Mouse (Mus musculus): ENCODE measurements around the gene Aqp1. TPM values are rescaled to one million over a fixed set of nuclear protein-coding genes. Genes with fewer than 3 reads are reported as not detected.

Gene Aqp1
- polyA plus RNA-seq, 1 experiment from 2014 or later = 2.3 TPM

GRCm38 (mm10) chr6:55319585-55320551 is 16.4 kb upstream of the Aqp1 start:
- peaks cover 9% of the 10 kb centered on the region; the same call in 1 of the 2 replicates for H3K36me3 ChIP-seq
- 75% methylated on average over 14 of the region's 14 CpGs for WGBS
- H3K4me1 ChIP-seq (replicated peaks) = peaks cover 16% of the 10 kb centered on the region; the same call in 1 of the 2 replicates
- H3K27ac ChIP-seq = no peak overlapping the region; the same call in 1 of the 2 replicates
- H3K4me3 ChIP-seq = no peak overlapping the region
- DNase-seq (ENCODE audit: low spot score) = no peak
- no peaks in the 10 kb centered on the region for H3K27me3 ChIP-seq (ENCODE audit: insufficient read depth, poor library complexity, severe bottlenecking)
- no peaks in the 10 kb centered on the region for H3K9me3 ChIP-seq

DNA sequence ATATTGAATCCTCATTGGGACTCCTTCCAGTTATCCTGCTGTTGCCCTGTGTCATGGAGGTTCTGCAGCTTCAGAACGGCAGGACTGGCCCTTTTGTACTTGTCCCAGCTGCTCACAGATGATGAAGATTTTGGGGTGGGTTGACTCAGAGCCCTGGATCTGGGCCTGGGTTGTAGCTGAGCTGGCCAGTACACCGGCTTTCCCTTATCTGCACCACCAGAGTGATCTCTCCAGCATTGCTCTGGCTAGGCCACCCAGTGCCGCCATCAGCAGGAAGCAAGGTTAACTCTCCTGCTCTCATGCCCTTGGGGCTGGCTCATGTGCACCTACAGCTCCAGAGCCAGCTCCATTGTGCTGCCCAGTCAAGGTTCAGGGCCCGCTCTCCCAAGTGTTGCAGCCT is 15.3 kb upstream of the Aqp1 start:
- no peaks in the 10 kb centered on the region for H3K9me3 ChIP-seq
- 82% methylated on average over 4 of the region's 4 CpGs for WGBS
- H3K36me3 ChIP-seq = peaks cover 9% of the 10 kb centered on the region; the same call in 1 of the 2 replicates
- DNase-seq (ENCODE audit: low spot score) = no peak
- peaks cover 21% of the 10 kb centered on the region for H3K4me1 ChIP-seq (replicated peaks)
- no peak overlapping the region for H3K4me3 ChIP-seq
- H3K27ac ChIP-seq = 0 out of 2 replicates have a peak overlapping the region, but pooled peaks have one; percentile 2
- H3K27me3 ChIP-seq (ENCODE audit: insufficient read depth, poor library complexity, severe bottlenecking) = no peaks in the 10 kb centered on the region

DNA sequence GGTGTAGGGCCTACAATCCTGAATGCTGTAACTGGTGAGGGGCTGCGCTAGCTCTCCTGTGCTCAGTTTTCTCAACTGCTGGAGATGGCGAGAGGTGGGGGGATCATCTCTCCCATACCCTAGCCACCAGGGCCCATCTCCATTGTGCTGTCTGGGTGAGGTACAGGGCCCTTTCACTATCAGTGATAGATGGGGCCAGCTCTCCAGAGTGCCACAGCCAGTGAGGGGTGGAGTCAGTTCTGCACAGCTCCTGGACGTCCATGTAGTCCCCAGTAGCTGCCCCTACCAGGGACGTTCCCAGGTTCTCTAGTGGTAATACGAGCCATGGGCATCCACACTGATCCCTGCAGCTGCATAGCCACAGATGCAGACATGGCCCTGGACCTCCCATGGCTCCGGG is 14.7 kb upstream of the Aqp1 start:
- peaks cover 21% of the 10 kb centered on the region for H3K4me1 ChIP-seq (replicated peaks)
- 0 out of 2 replicates have a peak overlapping the region, but pooled peaks have one; percentile 2 for H3K27ac ChIP-seq
- DNase-seq (ENCODE audit: low spot score) = no peak
- 74% methylated on average over 6 of the region's 6 CpGs for WGBS
- H3K9me3 ChIP-seq = no peaks in the 10 kb centered on the region
- H3K36me3 ChIP-seq = peaks cover 9% of the 10 kb centered on the region; the same call in 1 of the 2 replicates
- H3K27me3 ChIP-seq (ENCODE audit: insufficient read depth, poor library complexity, severe bottlenecking) = no peaks in the 10 kb centered on the region
- no peak overlapping the region for H3K4me3 ChIP-seq

DNA sequence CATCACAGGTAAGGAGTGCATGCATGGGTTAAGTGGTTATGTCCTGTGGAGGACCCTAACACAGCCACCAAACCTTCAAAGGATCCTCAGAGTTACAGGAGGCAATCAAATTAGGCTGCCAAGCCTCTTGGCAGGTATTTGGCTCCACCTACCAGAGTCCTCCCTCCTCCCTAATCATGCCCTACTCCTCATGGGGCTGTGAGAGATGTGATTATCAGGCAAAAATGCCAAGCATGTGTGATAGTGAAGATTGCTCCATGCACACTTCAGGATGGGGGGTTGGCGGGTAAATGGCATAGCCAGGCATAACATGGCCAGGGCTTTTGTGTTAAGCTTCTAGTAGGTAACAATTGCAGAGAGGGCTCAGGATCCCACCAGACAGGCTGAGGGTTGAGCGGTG is 13.3 kb upstream of the Aqp1 start:
- H3K4me3 ChIP-seq = no peak overlapping the region
- no peak for DNase-seq (ENCODE audit: low spot score)
- WGBS = 89% methylated on average over 2 of the region's 2 CpGs
- no peaks in the 10 kb centered on the region for H3K27me3 ChIP-seq (ENCODE audit: insufficient read depth, poor library complexity, severe bottlenecking)
- peaks cover 21% of the 10 kb centered on the region for H3K4me1 ChIP-seq (replicated peaks)
- H3K27ac ChIP-seq = no peak overlapping the region
- no peaks in the 10 kb centered on the region for H3K9me3 ChIP-seq
- H3K36me3 ChIP-seq = peaks cover 9% of the 10 kb centered on the region; the same call in 1 of the 2 replicates

DNA sequence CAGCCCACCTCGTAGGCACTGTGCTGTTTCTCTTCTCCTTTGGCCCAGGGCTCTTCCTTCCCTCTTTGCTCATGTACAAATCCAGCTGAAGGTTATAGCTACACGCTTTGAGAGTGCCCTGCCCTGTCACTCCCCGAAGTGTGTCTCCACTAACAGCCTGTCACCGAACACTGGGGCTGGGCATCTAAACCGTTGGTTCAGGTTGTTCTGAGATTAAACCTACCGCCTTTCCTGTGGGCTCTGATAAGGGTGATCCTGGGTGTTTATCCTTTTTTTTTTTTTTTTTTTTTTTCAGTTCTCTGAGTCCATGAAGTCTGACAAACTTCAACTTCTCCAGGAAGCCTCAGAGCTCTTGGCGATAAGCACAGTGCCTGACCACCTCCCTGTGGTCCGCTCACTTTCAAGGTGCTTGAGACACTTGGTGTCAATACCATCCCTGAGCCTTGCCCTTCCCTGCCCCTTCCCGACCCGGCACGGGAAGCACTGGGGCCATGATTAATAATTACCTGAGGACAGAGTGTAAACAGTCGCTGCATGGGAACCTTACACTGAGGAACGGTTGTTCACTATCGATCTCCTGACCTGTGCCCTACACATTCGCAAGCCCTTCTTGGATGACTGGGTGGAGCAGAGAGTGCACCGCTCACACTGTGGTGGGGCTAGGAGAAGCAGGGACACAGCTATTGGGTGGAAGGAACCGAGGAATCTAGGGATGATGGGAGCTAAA is 12.2 kb upstream of the Aqp1 start:
- 89% methylated on average over 17 of the region's 17 CpGs for WGBS
- peaks cover 21% of the 10 kb centered on the region for H3K4me1 ChIP-seq (replicated peaks)
- no peak overlapping the region for H3K27ac ChIP-seq
- no peaks in the 10 kb centered on the region for H3K27me3 ChIP-seq (ENCODE audit: insufficient read depth, poor library complexity, severe bottlenecking)
- DNase-seq (ENCODE audit: low spot score) = no peak
- no peak overlapping the region for H3K4me3 ChIP-seq
- H3K9me3 ChIP-seq = no peaks in the 10 kb centered on the region
- H3K36me3 ChIP-seq = no peaks in the 10 kb centered on the region

- H3K36me3 ChIP-seq = no peaks in the 10 kb centered on the region
- no peaks in the 10 kb centered on the region for H3K9me3 ChIP-seq
- H3K4me3 ChIP-seq = no peak overlapping the region
- DNase-seq (ENCODE audit: low spot score) = no peak
- H3K27ac ChIP-seq = peak overlapping the region; percentile 5; the same call in 1 of the 2 replicates
- no peaks in the 10 kb centered on the region for H3K27me3 ChIP-seq (ENCODE audit: insufficient read depth, poor library complexity, severe bottlenecking)
- WGBS = 74% methylated on average over 1 of the region's 1 CpGs
- H3K4me1 ChIP-seq (replicated peaks) = peaks cover 15% of the 10 kb centered on the region
Observed at GRCm38 (mm10) chr6:55324785-55325184, 11.4 kb upstream of the Aqp1 start.

- Histone ChIP-seq H3K27ac (no peak overlapping the region), H3K4me1 (replicated peaks) (peaks cover 11% of the 10 kb centered on the region), H3K27me3 (ENCODE audit: insufficient read depth, poor library complexity, severe bottlenecking) (no peaks in the 10 kb centered on the region), H3K9me3 (no peaks in the 10 kb centered on the region), H3K4me3 (no peak overlapping the region), H3K36me3 (no peaks in the 10 kb centered on the region)
- DNase-seq (ENCODE audit: low spot score) = no peak
- 78% methylated on average over 4 of the region's 4 CpGs for WGBS
Observed at GRCm38 (mm10) chr6:55326299-55326698, 9.9 kb upstream of the Aqp1 start.

GRCm38 (mm10) chr6:55327326-55327725 is 8.9 kb upstream of the Aqp1 start:
- 88% methylated on average over 13 of the region's 13 CpGs for WGBS
- H3K4me3 ChIP-seq = no peak overlapping the region
- H3K4me1 ChIP-seq (replicated peaks) = peaks cover 12% of the 10 kb centered on the region
- H3K27ac ChIP-seq = no peak overlapping the region
- no peaks in the 10 kb centered on the region for H3K36me3 ChIP-seq
- DNase-seq (ENCODE audit: low spot score) = no peak
- no peaks in the 10 kb centered on the region for H3K9me3 ChIP-seq
- no peaks in the 10 kb centered on the region for H3K27me3 ChIP-seq (ENCODE audit: insufficient read depth, poor library complexity, severe bottlenecking)

DNA sequence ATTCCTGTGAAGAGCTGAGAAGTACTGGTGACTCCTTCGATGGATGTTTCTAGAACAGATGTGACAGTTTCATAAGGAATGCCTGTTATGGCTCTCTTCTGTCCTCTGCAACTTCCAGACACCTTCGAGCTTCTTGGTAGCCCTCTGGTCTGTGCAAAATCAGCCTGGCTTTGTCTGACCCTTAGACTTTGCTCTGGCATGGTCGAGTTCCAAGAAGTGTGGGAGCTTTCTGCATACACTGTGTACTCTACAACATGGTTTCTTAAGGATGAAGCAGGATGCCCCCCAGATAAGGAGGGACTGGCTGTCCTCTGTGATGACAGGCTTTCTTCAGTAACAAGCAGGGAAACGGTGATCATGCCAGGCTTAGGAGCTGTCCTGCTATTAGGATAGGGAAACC is 8.1 kb upstream of the Aqp1 start:
- peaks cover 12% of the 10 kb centered on the region for H3K4me1 ChIP-seq (replicated peaks)
- no peak for DNase-seq (ENCODE audit: low spot score)
- no peaks in the 10 kb centered on the region for H3K9me3 ChIP-seq
- 81% methylated on average over 4 of the region's 4 CpGs for WGBS
- H3K4me3 ChIP-seq = no peak overlapping the region
- no peaks in the 10 kb centered on the region for H3K27me3 ChIP-seq (ENCODE audit: insufficient read depth, poor library complexity, severe bottlenecking)
- no peak overlapping the region for H3K27ac ChIP-seq
- no peaks in the 10 kb centered on the region for H3K36me3 ChIP-seq

- Histone ChIP-seq H3K4me3 (no peak overlapping the region), H3K4me1 (replicated peaks) (peaks cover 12% of the 10 kb centered on the region), H3K27me3 (ENCODE audit: insufficient read depth, poor library complexity, severe bottlenecking) (no peaks in the 10 kb centered on the region), H3K36me3 (no peaks in the 10 kb centered on the region), H3K27ac (no peak overlapping the region), H3K9me3 (no peaks in the 10 kb centered on the region)
- 68% methylated on average over 6 of the region's 6 CpGs for WGBS
- no peak for DNase-seq (ENCODE audit: low spot score)
Observed at GRCm38 (mm10) chr6:55331315-55331714, 4.9 kb upstream of the Aqp1 start.

- Histone ChIP-seq H3K27ac (no peak overlapping the region), H3K9me3 (no peaks in the 10 kb centered on the region), H3K4me1 (replicated peaks) (peaks cover 16% of the 10 kb centered on the region), H3K36me3 (no peaks in the 10 kb centered on the region), H3K4me3 (no peak overlapping the region), H3K27me3 (ENCODE audit: insufficient read depth, poor library complexity, severe bottlenecking) (no peaks in the 10 kb centered on the region)
- 64% methylated on average over 5 of the region's 5 CpGs for WGBS
- DNase-seq (ENCODE audit: low spot score) = no peak
Observed at GRCm38 (mm10) chr6:55332100-55332772, 4.0 kb upstream of the Aqp1 start.

- Histone ChIP-seq H3K27me3 (ENCODE audit: insufficient read depth, poor library complexity, severe bottlenecking) (no peaks in the 10 kb centered on the region), H3K4me3 (no peak overlapping the region), H3K27ac (no peak overlapping the region), H3K4me1 (replicated peaks) (peaks cover 17% of the 10 kb centered on the region), H3K36me3 (no peaks in the 10 kb centered on the region), H3K9me3 (no peaks in the 10 kb centered on the region)
- WGBS = 91% methylated on average over 6 of the region's 6 CpGs
- DNase-seq (ENCODE audit: low spot score) = no peak
Observed at GRCm38 (mm10) chr6:55332773-55333109, 3.5 kb upstream of the Aqp1 start.
